ENCODE assay signal across 28 mouse cellular contexts in genomic region chr8:32958331-32958730, GRCm38 (mm10).
DNase-seq lines count a peak whose midpoint lies in the region; ATAC-seq and TF ChIP-seq lines count a peak whose summit lies in the region.
"Had no signal": no experiment of that assay in that cellular context is flagged by ENCODE, and none has a peak within 500 bp of the region (broad histone marks: within the 10 kb centered on the region; RNA-seq: fewer than 3 reads in every experiment).

No protein-coding gene starts in this region.

- 0 out of 2 replicates have a peak, but pooled peaks cover 3% of the 10 kb centered on the region for H3K4me1 ChIP-seq in forebrain, embryonic 12.5 days
- H3K4me1 ChIP-seq in forebrain, embryonic 10.5 days = no peaks in the 10 kb centered on the region
- H3K4me1 ChIP-seq in midbrain, embryonic 13.5 days (replicated peaks) = peaks cover 12% of the 10 kb centered on the region; the same call in 1 of the 2 replicates
- no peaks in the 10 kb centered on the region for H3K4me1 ChIP-seq in midbrain, embryonic 15.5 days
- H3K4me1 ChIP-seq in forebrain, postnatal 0 days (ENCODE audit: insufficient read depth) = peaks cover 15% of the 10 kb centered on the region
- H3K4me1 ChIP-seq: embryonic facial prominence, embryonic 10.5 days; embryonic facial prominence, embryonic 13.5 days; heart, embryonic 12.5 days; heart, embryonic 15.5 days; hindbrain, embryonic 10.5 days; hindbrain, embryonic 13.5 days; intestine, embryonic 15.5 days had no signal

- ATAC-seq in forebrain, embryonic 12.5 days (ENCODE audit: low FRiP score) = no peak
- ATAC-seq in midbrain, embryonic 13.5 days = no peak
- no peak for ATAC-seq in midbrain, embryonic 15.5 days (replicated peaks)
- no peak; the same call in 1 of the 2 replicates for ATAC-seq in forebrain, postnatal 0 days
- ATAC-seq: intestine, embryonic 15.5 days; Patski had no signal

- H3K36me3 ChIP-seq in forebrain, embryonic 12.5 days (replicated peaks) = no peaks in the 10 kb centered on the region
- H3K36me3 ChIP-seq in forebrain, embryonic 10.5 days (replicated peaks) = no peaks in the 10 kb centered on the region
- H3K36me3 ChIP-seq in midbrain, embryonic 13.5 days = no peaks in the 10 kb centered on the region
- H3K36me3 ChIP-seq in midbrain, embryonic 15.5 days (replicated peaks) = no peaks in the 10 kb centered on the region
- H3K36me3 ChIP-seq in forebrain, postnatal 0 days (ENCODE audit: insufficient read depth) = no peaks in the 10 kb centered on the region
- H3K36me3 ChIP-seq: embryonic facial prominence, embryonic 10.5 days; embryonic facial prominence, embryonic 13.5 days; heart, embryonic 12.5 days; heart, embryonic 15.5 days; hindbrain, embryonic 10.5 days; hindbrain, embryonic 13.5 days; intestine, embryonic 15.5 days had no signal

- peak overlapping the region; percentile 69 for H3K27ac ChIP-seq in forebrain, embryonic 12.5 days
- H3K27ac ChIP-seq in forebrain, embryonic 10.5 days = no peak overlapping the region
- H3K27ac ChIP-seq in midbrain, embryonic 13.5 days = peak overlapping the region; percentile 27; the same call in 1 of the 2 replicates
- no peak overlapping the region for H3K27ac ChIP-seq in midbrain, embryonic 15.5 days
- peak overlapping the region; percentile 66 for H3K27ac ChIP-seq in forebrain, postnatal 0 days (ENCODE audit: low read depth, low read length)
- H3K27ac ChIP-seq: embryonic facial prominence, embryonic 10.5 days; embryonic facial prominence, embryonic 13.5 days; gastrocnemius, adult 2 months; heart, embryonic 15.5 days; hindbrain, embryonic 10.5 days; hindbrain, embryonic 13.5 days; intestine, embryonic 15.5 days had no signal

- no peak overlapping the region for H3K9ac ChIP-seq in forebrain, embryonic 12.5 days
- no peak overlapping the region for H3K9ac ChIP-seq in midbrain, embryonic 13.5 days (replicated peaks)
- no peak overlapping the region for H3K9ac ChIP-seq in midbrain, embryonic 15.5 days
- H3K9ac ChIP-seq in forebrain, postnatal 0 days = no peak overlapping the region
- H3K9ac ChIP-seq: embryonic facial prominence, embryonic 13.5 days; heart, embryonic 12.5 days; heart, embryonic 15.5 days; hindbrain, embryonic 13.5 days; intestine, embryonic 15.5 days had no signal

- intact Hi-C loops in left cerebral cortex, postnatal 25 days (cut with DNase I) = no loop called here

- TF ChIP-seq CTCF in forebrain, postnatal 0 days (IDR thresholded peaks at IDR 0.05; ENCODE audit: low read depth) = no peak

- no peak overlapping the region for H3K4me3 ChIP-seq in forebrain, embryonic 12.5 days (replicated peaks)
- no peak overlapping the region for H3K4me3 ChIP-seq in forebrain, embryonic 10.5 days
- no peak overlapping the region for H3K4me3 ChIP-seq in midbrain, embryonic 13.5 days (replicated peaks)
- no peak overlapping the region for H3K4me3 ChIP-seq in midbrain, embryonic 15.5 days
- no peak overlapping the region for H3K4me3 ChIP-seq in forebrain, postnatal 0 days (ENCODE audit: low read depth, low read length)
- H3K4me3 ChIP-seq: embryonic facial prominence, embryonic 10.5 days; embryonic facial prominence, embryonic 13.5 days; erythroblast, embryonic 14.5 days; gastrocnemius, adult 2 months; heart, embryonic 12.5 days; heart, embryonic 15.5 days; hindbrain, embryonic 10.5 days; hindbrain, embryonic 13.5 days; intestine, embryonic 15.5 days had no signal

- H3K9me3 ChIP-seq in forebrain, embryonic 12.5 days = 0 out of 2 replicates have a peak, but pooled peaks cover 5% of the 10 kb centered on the region
- peaks cover 8% of the 10 kb centered on the region; the same call in 1 of the 2 replicates for H3K9me3 ChIP-seq in forebrain, embryonic 10.5 days
- H3K9me3 ChIP-seq in midbrain, embryonic 13.5 days = peaks cover 8% of the 10 kb centered on the region; the same call in 1 of the 2 replicates
- no peaks in the 10 kb centered on the region; the same call in 1 of the 2 replicates for H3K9me3 ChIP-seq in midbrain, embryonic 15.5 days
- no peaks in the 10 kb centered on the region for H3K9me3 ChIP-seq in forebrain, postnatal 0 days (ENCODE audit: low read length)
- H3K9me3 ChIP-seq: heart, embryonic 15.5 days; intestine, embryonic 15.5 days had no signal

- DNase-seq in forebrain, embryonic 10.5 days (ENCODE audit: extremely low spot score, low spot score) = no peak
- no peak for DNase-seq in forebrain, postnatal 0 days
- DNase-seq in thymus, postnatal 36 days = no peak
- no peak for DNase-seq in Muller cell, postnatal 12 days (ENCODE audit: inconsistent ontology term)
- no peak for DNase-seq in left cerebral cortex, postnatal 25 days (ENCODE audit: low spot score in 2 of 2)
- DNase-seq: adrenal gland, postnatal 10 days; adrenal gland, postnatal 36 days; cerebellum, adult 11 months; cerebellum, adult 2 months; cerebellum, postnatal 36 days; embryo, embryonic 11 days; gastrocnemius, adult 2 months; gastrocnemius, postnatal 14 days; heart, adult 11 months; heart, postnatal 10 days; heart, postnatal 36 days had no signal

- H3K27me3 ChIP-seq in forebrain, embryonic 12.5 days = no peaks in the 10 kb centered on the region
- H3K27me3 ChIP-seq in forebrain, embryonic 10.5 days (ENCODE audit: poor library complexity, severe bottlenecking) = no peaks in the 10 kb centered on the region
- no peaks in the 10 kb centered on the region for H3K27me3 ChIP-seq in midbrain, embryonic 13.5 days
- no peaks in the 10 kb centered on the region for H3K27me3 ChIP-seq in midbrain, embryonic 15.5 days (replicated peaks)
- no peaks in the 10 kb centered on the region for H3K27me3 ChIP-seq in forebrain, postnatal 0 days (ENCODE audit: insufficient read depth, low read length)
- H3K27me3 ChIP-seq: embryonic facial prominence, embryonic 13.5 days; heart, embryonic 12.5 days; heart, embryonic 15.5 days; hindbrain, embryonic 13.5 days; intestine, embryonic 15.5 days; Patski had no signal

- H3K4me2 ChIP-seq in forebrain, embryonic 12.5 days = no peak overlapping the region
- no peak overlapping the region for H3K4me2 ChIP-seq in midbrain, embryonic 13.5 days (replicated peaks)
- H3K4me2 ChIP-seq in midbrain, embryonic 15.5 days = no peak overlapping the region
- no peak overlapping the region for H3K4me2 ChIP-seq in forebrain, postnatal 0 days (ENCODE audit: low read depth)
- H3K4me2 ChIP-seq: embryonic facial prominence, embryonic 13.5 days; heart, embryonic 12.5 days; heart, embryonic 15.5 days; hindbrain, embryonic 13.5 days; intestine, embryonic 15.5 days had no signal

- 69% methylated on average over 1 of the region's 1 CpGs for WGBS in forebrain, embryonic 12.5 days
- 89% methylated on average over 1 of the region's 1 CpGs for WGBS in forebrain, embryonic 10.5 days
- 65% methylated on average over 1 of the region's 1 CpGs for whole genome bisulfite sequencing in midbrain, embryonic 13.5 days
- WGBS in midbrain, embryonic 15.5 days = 71% methylated on average over 1 of the region's 1 CpGs
- 45% methylated on average over 1 of the region's 1 CpGs for WGBS in forebrain, postnatal 0 days

Comparison
In these comparisons a context has a peak if more than half of its experiments do, and no peak if none do; other contexts are left out.
1. H3K27ac ChIP-seq: peak in forebrain, embryonic 12.5 days (single experiment), midbrain, embryonic 13.5 days (single experiment) and forebrain, postnatal 0 days (single experiment); none in forebrain, embryonic 10.5 days (single experiment) and midbrain, embryonic 15.5 days (single experiment).